Mouse (Mus musculus): ENCODE measurements around the gene Ptgfrn. TPM values are rescaled to one million over a fixed set of nuclear protein-coding genes. Genes with fewer than 3 reads are reported as not detected.

Ptgfrn gene
- polyA plus RNA-seq, 1 experiment, result 62.8 TPM

GRCm38 (mm10) chr3:101045431-101045830 is 64.6 kb downstream of the Ptgfrn start:
- H3K36me3 ChIP-seq (ENCODE audit: control insufficient read depth, insufficient read depth), result peaks cover under 1% of the 10 kb centered on the region
- TF ChIP-seq MYOG (IDR thresholded peaks at IDR 0.05; ENCODE audit: control insufficient read depth in 1 of 3, insufficient read depth in 1 of 3, insufficient read length in 2 of 3, low read depth in 2 of 3) (no peak), SRF (IDR thresholded peaks at IDR 0.05; ENCODE audit: control insufficient read depth, insufficient read length, low read depth) (no peak), MAX (IDR thresholded peaks at IDR 0.05; ENCODE audit: low read depth) (no peak), POLR2AphosphoS2 (IDR thresholded peaks at IDR 0.05; ENCODE audit: insufficient read length, low read depth) (no peak), USF1 (IDR thresholded peaks at IDR 0.05; ENCODE audit: low read depth) (no peak), POLR2A (IDR thresholded peaks at IDR 0.05; ENCODE audit: insufficient read length, low read depth) (no peak), TCF12 (IDR thresholded peaks at IDR 0.05; ENCODE audit: insufficient read depth, poor library complexity, severe bottlenecking) (no peak), MYOD1 (IDR thresholded peaks at IDR 0.05; ENCODE audit: control insufficient read depth in 1 of 3, insufficient read length in 2 of 3, low read depth in 2 of 3) (no peak), REST (IDR thresholded peaks at IDR 0.05; ENCODE audit: insufficient read depth, insufficient read length) (no peak), CEBPB (IDR thresholded peaks at IDR 0.05; ENCODE audit: insufficient read depth, poor library complexity, severe bottlenecking) (no peak), TCF3 (IDR thresholded peaks at IDR 0.05; ENCODE audit: insufficient read length, low read depth) (no peak), E2F4 (IDR thresholded peaks at IDR 0.05; ENCODE audit: insufficient read depth) (no peak)

DNA sequence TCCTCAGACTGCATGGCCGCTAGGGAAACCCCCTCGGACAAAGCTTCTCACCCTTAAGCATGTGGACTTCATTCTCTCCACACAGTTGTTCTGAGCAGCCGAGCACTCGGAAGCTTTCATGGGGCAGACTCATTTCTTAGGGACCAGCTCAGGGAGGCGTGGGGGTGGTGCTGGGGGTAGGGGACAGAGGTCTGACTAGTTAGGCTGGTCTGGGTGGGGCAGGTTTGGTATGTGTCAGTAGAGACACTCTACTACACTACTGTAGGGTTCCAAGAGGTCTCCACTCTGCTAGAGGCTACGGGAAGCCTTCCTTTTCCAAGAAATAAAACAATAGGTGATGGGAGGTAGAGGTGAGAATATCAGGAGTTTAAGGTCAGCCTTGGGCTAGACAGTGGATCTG is 65.4 kb downstream of the Ptgfrn start:
- TF ChIP-seq MYOG (IDR thresholded peaks at IDR 0.05; ENCODE audit: control insufficient read depth in 1 of 3, insufficient read depth in 1 of 3, insufficient read length in 2 of 3, low read depth in 2 of 3) (no peak), REST (IDR thresholded peaks at IDR 0.05; ENCODE audit: insufficient read depth, insufficient read length) (no peak), MAX (IDR thresholded peaks at IDR 0.05; ENCODE audit: low read depth) (no peak), POLR2A (IDR thresholded peaks at IDR 0.05; ENCODE audit: insufficient read length, low read depth) (no peak), CEBPB (IDR thresholded peaks at IDR 0.05; ENCODE audit: insufficient read depth, poor library complexity, severe bottlenecking) (no peak), SRF (IDR thresholded peaks at IDR 0.05; ENCODE audit: control insufficient read depth, insufficient read length, low read depth) (no peak), E2F4 (IDR thresholded peaks at IDR 0.05; ENCODE audit: insufficient read depth) (no peak)
- Histone ChIP-seq H3K27me3 (ENCODE audit: control insufficient read depth, insufficient read depth, insufficient read length) (no peaks in the 10 kb centered on the region), H3K4me2 (ENCODE audit: low read depth) (no peak overlapping the region), H3K36me3 (ENCODE audit: control insufficient read depth, insufficient read depth) (peaks cover 4% of the 10 kb centered on the region), H3ac (ENCODE audit: control insufficient read depth, insufficient read length) (no peak overlapping the region), H3K4me3 (no peak overlapping the region), H3K79me2 (ENCODE audit: control insufficient read depth, insufficient read depth) (no peaks in the 10 kb centered on the region)

More at GRCm38 (mm10) chr3:101045431-101045830, 64.6 kb downstream of the Ptgfrn start:
- no peaks in the 10 kb centered on the region for H3K27me3 ChIP-seq (ENCODE audit: control insufficient read depth, insufficient read depth, insufficient read length)
- no peak overlapping the region for H3K4me2 ChIP-seq (ENCODE audit: low read depth)
- H3ac ChIP-seq (ENCODE audit: control insufficient read depth, insufficient read length), result no peak overlapping the region
- no peak overlapping the region for H3K4me3 ChIP-seq
- no peaks in the 10 kb centered on the region for H3K79me2 ChIP-seq (ENCODE audit: control insufficient read depth, insufficient read depth)

DNA sequence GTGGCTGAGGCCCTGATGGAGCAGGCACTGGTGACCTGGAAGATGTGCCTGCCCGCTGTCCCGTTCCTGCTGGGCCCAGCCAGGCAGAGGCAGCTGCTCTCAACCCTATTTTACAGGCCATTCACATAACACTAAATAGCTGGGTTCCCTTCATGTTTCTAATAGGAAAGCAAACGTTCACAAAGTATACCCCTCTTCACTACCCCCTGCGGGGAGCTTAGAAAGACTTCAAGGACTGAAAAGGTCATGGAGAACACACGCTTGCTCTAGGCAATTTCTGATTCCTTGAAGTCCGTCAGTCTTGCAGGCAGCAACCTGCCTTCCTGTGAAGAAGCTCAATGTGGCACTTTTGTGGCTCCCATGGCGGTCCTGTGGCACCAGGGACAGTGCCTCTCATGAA is 68.1 kb downstream of the Ptgfrn start:
- Histone ChIP-seq H3K79me2 (ENCODE audit: control insufficient read depth, insufficient read depth) (no peaks in the 10 kb centered on the region), H3K27me3 (ENCODE audit: control insufficient read depth, insufficient read depth, insufficient read length) (no peaks in the 10 kb centered on the region), H3K4me3 (no peak overlapping the region), H3K36me3 (ENCODE audit: control insufficient read depth, insufficient read depth) (peaks cover 4% of the 10 kb centered on the region), H3ac (ENCODE audit: control insufficient read depth, insufficient read length) (no peak overlapping the region), H3K4me2 (ENCODE audit: low read depth) (no peak overlapping the region)
- TF ChIP-seq TCF12 (IDR thresholded peaks at IDR 0.05; ENCODE audit: insufficient read depth, poor library complexity, severe bottlenecking), result no peak
- TF ChIP-seq CEBPB (IDR thresholded peaks at IDR 0.05; ENCODE audit: insufficient read depth, poor library complexity, severe bottlenecking), result no peak
- no peak for TF ChIP-seq REST (IDR thresholded peaks at IDR 0.05; ENCODE audit: insufficient read depth, insufficient read length)
- TF ChIP-seq POLR2AphosphoS2 (IDR thresholded peaks at IDR 0.05; ENCODE audit: insufficient read length, low read depth), result no peak
- TF ChIP-seq MYOG (IDR thresholded peaks at IDR 0.05; ENCODE audit: control insufficient read depth in 1 of 3, insufficient read depth in 1 of 3, insufficient read length in 2 of 3, low read depth in 2 of 3), result no peak
- TF ChIP-seq POLR2A (IDR thresholded peaks at IDR 0.05; ENCODE audit: insufficient read length, low read depth), result no peak
- no peak for TF ChIP-seq USF1 (IDR thresholded peaks at IDR 0.05; ENCODE audit: low read depth)
- no peak for TF ChIP-seq E2F4 (IDR thresholded peaks at IDR 0.05; ENCODE audit: insufficient read depth)
- TF ChIP-seq SRF (IDR thresholded peaks at IDR 0.05; ENCODE audit: control insufficient read depth, insufficient read length, low read depth), result no peak
- TF ChIP-seq MAX (IDR thresholded peaks at IDR 0.05; ENCODE audit: low read depth), result no peak
- TF ChIP-seq TCF3 (IDR thresholded peaks at IDR 0.05; ENCODE audit: insufficient read length, low read depth), result no peak

- no peak overlapping the region for H3ac ChIP-seq (ENCODE audit: control insufficient read depth, insufficient read length)
- no peak overlapping the region for H3K4me2 ChIP-seq (ENCODE audit: low read depth)
- H3K79me2 ChIP-seq (ENCODE audit: control insufficient read depth, insufficient read depth), result no peaks in the 10 kb centered on the region
- H3K4me3 ChIP-seq, result no peak overlapping the region
- TF ChIP-seq MAX (IDR thresholded peaks at IDR 0.05; ENCODE audit: low read depth) (no peak), POLR2A (IDR thresholded peaks at IDR 0.05; ENCODE audit: insufficient read length, low read depth) (no peak), CEBPB (IDR thresholded peaks at IDR 0.05; ENCODE audit: insufficient read depth, poor library complexity, severe bottlenecking) (no peak), REST (IDR thresholded peaks at IDR 0.05; ENCODE audit: insufficient read depth, insufficient read length) (no peak), POLR2AphosphoS2 (IDR thresholded peaks at IDR 0.05; ENCODE audit: insufficient read length, low read depth) (no peak), TCF12 (IDR thresholded peaks at IDR 0.05; ENCODE audit: insufficient read depth, poor library complexity, severe bottlenecking) (no peak), TCF3 (IDR thresholded peaks at IDR 0.05; ENCODE audit: insufficient read length, low read depth) (no peak), MYOD1 (IDR thresholded peaks at IDR 0.05; ENCODE audit: control insufficient read depth in 1 of 3, insufficient read length in 2 of 3, low read depth in 2 of 3) (no peak), USF1 (IDR thresholded peaks at IDR 0.05; ENCODE audit: low read depth) (no peak), E2F4 (IDR thresholded peaks at IDR 0.05; ENCODE audit: insufficient read depth) (no peak), SRF (IDR thresholded peaks at IDR 0.05; ENCODE audit: control insufficient read depth, insufficient read length, low read depth) (no peak), MYOG (IDR thresholded peaks at IDR 0.05; ENCODE audit: control insufficient read depth in 1 of 3, insufficient read depth in 1 of 3, insufficient read length in 2 of 3, low read depth in 2 of 3) (no peak)
- no peaks in the 10 kb centered on the region for H3K27me3 ChIP-seq (ENCODE audit: control insufficient read depth, insufficient read depth, insufficient read length)
- peaks cover 4% of the 10 kb centered on the region for H3K36me3 ChIP-seq (ENCODE audit: control insufficient read depth, insufficient read depth)
These were observed 72.0 kb downstream of the Ptgfrn start for GRCm38 (mm10) chr3:101037984-101038545.

Data from myocyte (in vitro differentiated cells).